ENCODE assay signal across 8 mouse cellular contexts in genomic region chr16:55821997-55822740, GRCm38 (mm10). TPM values are rescaled to one million over a fixed set of nuclear protein-coding genes. Genes with fewer than 3 reads are reported as not detected.
A peak's percentile ranks its signal among the peaks of the same experiment; 100 is the strongest.
DNase-seq lines count a peak whose midpoint lies in the region; ATAC-seq and TF ChIP-seq lines count a peak whose summit lies in the region.

No protein-coding gene starts in this region.

- intact Hi-C loops in gastrocnemius, adult 2 months (cut with DNase I), result loop anchor here (2.0 kb wide), 1 partner anchor 17 kb away; the partner anchor contains the start of gene Nfkbiz

- peak overlapping the region; percentile 77 for H3K9ac ChIP-seq in hindbrain, postnatal 0 days (replicated peaks; ENCODE audit: low read length)

- peak overlapping the region; percentile 80 for H3K4me3 ChIP-seq in gastrocnemius, adult 2 months
- peak overlapping the region; percentile 88 for H3K4me3 ChIP-seq in hindbrain, postnatal 0 days (ENCODE audit: low read length)
- H3K4me3 ChIP-seq in megakaryocyte, embryonic 14.5 days (replicated peaks), result peak overlapping the region; percentile 99

- peak; percentile 96 for DNase-seq in gastrocnemius, adult 2 months
- DNase-seq in hindbrain, postnatal 0 days (ENCODE audit: low spot score), result peak; percentile 88
- DNase-seq in left cerebral cortex, adult 8-10 months (ENCODE audit: low spot score in 2 of 2), result peak; percentile 64 to 76
- DNase-seq in right cerebral cortex, adult 2 months (ENCODE audit: low spot score in 2 of 2), result peak; percentile 75 to 83
- peak; percentile 96 for DNase-seq in urinary bladder, postnatal 14 days (ENCODE audit: low spot score)

- under 1% methylated on average over 59 of the region's 67 CpGs for WGBS in hindbrain, postnatal 0 days

- H3K36me3 ChIP-seq in hindbrain, postnatal 0 days (ENCODE audit: insufficient read depth, low read length), result peaks cover 7% of the 10 kb centered on the region
- H3K36me3 ChIP-seq in megakaryocyte, embryonic 14.5 days (replicated peaks; ENCODE audit: low read length), result peaks cover 27% of the 10 kb centered on the region

- H3K4me2 ChIP-seq in hindbrain, postnatal 0 days (ENCODE audit: low read depth, low read length), result peak overlapping the region; percentile 89

- peak overlapping the region; percentile 97 for H3K27ac ChIP-seq in gastrocnemius, adult 2 months
- H3K27ac ChIP-seq in hindbrain, postnatal 0 days, result peak overlapping the region; percentile 81

- no peaks in the 10 kb centered on the region for H3K9me3 ChIP-seq in hindbrain, postnatal 0 days (ENCODE audit: low read length)
- H3K9me3 ChIP-seq in megakaryocyte, embryonic 14.5 days, result no peaks in the 10 kb centered on the region

- ATAC-seq in activated CD4-positive, CD25-positive, alpha-beta regulatory T cell, adult 4 months, result peak; percentile 68
- peak; percentile 82 for ATAC-seq in common myeloid progenitor, adult 5-6 weeks (replicated peaks; ENCODE audit: low read depth, poor library complexity, severe bottlenecking)
- ATAC-seq in hindbrain, postnatal 0 days, result peak; percentile 96

- TF ChIP-seq CTCF in gastrocnemius, adult 2 months (IDR thresholded peaks at IDR 0.05), result 0 out of 2 replicates have a peak, but pooled peaks have one; percentile 13
- no peak for TF ChIP-seq CTCF in hindbrain, postnatal 0 days (IDR thresholded peaks at IDR 0.05; ENCODE audit: low read depth)

- H3K27me3 ChIP-seq in hindbrain, postnatal 0 days (ENCODE audit: insufficient read depth, low read length), result no peaks in the 10 kb centered on the region
- no peaks in the 10 kb centered on the region for H3K27me3 ChIP-seq in megakaryocyte, embryonic 14.5 days (replicated peaks)

- peaks cover 4% of the 10 kb centered on the region; the same call in 1 of the 2 replicates for H3K4me1 ChIP-seq in hindbrain, postnatal 0 days (ENCODE audit: insufficient read depth, low read length)
- H3K4me1 ChIP-seq in megakaryocyte, embryonic 14.5 days, result peaks cover 44% of the 10 kb centered on the region

RNA-seq across cellular contexts. Expression of gene Nfkbiz, which starts 16.5 kb away (rescaled TPM):
- 10 to 100 TPM; 28.6 to 30.5 TPM for polyA plus RNA-seq in activated CD4-positive, CD25-positive, alpha-beta regulatory T cell, adult 4 months (2017; shearing (Covaris generic))
- 25.9 and 26.7 TPM in 2 replicates for total RNA-seq in common myeloid progenitor, adult 5-6 weeks (2017)
- 1 to 10 TPM; 1.1 TPM for total RNA-seq in gastrocnemius, adult 2 months (2021)
- 3.0 and 3.3 TPM in 2 replicates for total RNA-seq in hindbrain, postnatal 0 days (2014; rRNA removed)
- polyA plus RNA-seq in hindbrain, postnatal 0 days (2015; fragmentation: Nextera tagmentation; extraction: Ambion mirVana), result 1.4 and 1.6 TPM in 2 replicates
- total RNA-seq in left cerebral cortex, adult 8-10 months (2022), result 1 to 10 TPM; 3.3 to 4.8 (median 3.9) TPM
- 3.0 and 3.4 TPM in 2 replicates for polyA plus RNA-seq in megakaryocyte, embryonic 14.5 days (2012; ENCODE audit: insufficient read depth, low replicate concordance)

Comparison
In these comparisons a context has a peak if more than half of its experiments do, and no peak if none do; other contexts are left out.
1. Peak in every context shown above with its lines: DNase-seq, ATAC-seq, H3K4me3 ChIP-seq and H3K27ac ChIP-seq.